Comparison of ENCODE assay signal across 9 mouse cellular contexts in genomic region chr1:194927887-194928286, GRCm38 (mm10). TPM values are rescaled to one million over a fixed set of nuclear protein-coding genes. Genes with fewer than 3 reads are reported as not detected.
DNase-seq lines count a peak whose midpoint lies in the region; ATAC-seq and TF ChIP-seq lines count a peak whose summit lies in the region.
"Had no signal": no experiment of that assay in that cellular context is flagged by ENCODE, and none has a peak within 500 bp of the region (broad histone marks: within the 10 kb centered on the region; RNA-seq: fewer than 3 reads in every experiment).

No protein-coding gene starts in this region.

- WGBS in lung, embryonic 16.5 days = 46% methylated on average over 3 of the region's 3 CpGs

- no peaks in the 10 kb centered on the region for H3K36me3 ChIP-seq in lung, embryonic 16.5 days (ENCODE audit: control insufficient read depth, insufficient read depth, low read length)

- H3K27me3 ChIP-seq in lung, embryonic 16.5 days (ENCODE audit: control insufficient read depth, insufficient read depth, low read depth, low read length) = no peaks in the 10 kb centered on the region

- no peak for TF ChIP-seq CTCF in gastrocnemius, adult 2 months (IDR thresholded peaks at IDR 0.05)

- H3K9me3 ChIP-seq in lung, embryonic 16.5 days (ENCODE audit: control insufficient read depth, low read length) = no peaks in the 10 kb centered on the region

- intact Hi-C loops in gastrocnemius, adult 2 months (cut with DNase I) = no loop called here

- ATAC-seq in lung, embryonic 16.5 days (ENCODE audit: low read depth) = peak; percentile 83

- peak; percentile 38 for DNase-seq in gastrocnemius, adult 2 months
- DNase-seq in gastrocnemius, postnatal 25 days = no peak
- peak; percentile 58 to 81 for DNase-seq in heart, adult 18-20 months
- peak; percentile 15 to 25 for DNase-seq in kidney, adult 8-10 months
- no peak for DNase-seq in embryo, embryonic 11 days
- DNase-seq in urinary bladder, adult 18-20 months (ENCODE audit: low spot score in 2 of 2) = no peak
- no peak for DNase-seq in thymus, postnatal 25 days

- H3K4me2 ChIP-seq in lung, embryonic 16.5 days (ENCODE audit: low read depth, low read length) = no peak overlapping the region

- peaks cover 23% of the 10 kb centered on the region for H3K4me1 ChIP-seq in lung, embryonic 16.5 days (replicated peaks; ENCODE audit: control insufficient read depth, insufficient read depth, low read length)

- H3K9ac ChIP-seq in lung, embryonic 16.5 days (ENCODE audit: low read length) = no peak overlapping the region

- H3K27ac ChIP-seq in gastrocnemius, adult 2 months = peak overlapping the region; percentile 52
- peak overlapping the region; percentile 47 for H3K27ac ChIP-seq in lung, embryonic 16.5 days (ENCODE audit: low read length)

- no peak overlapping the region for H3K4me3 ChIP-seq in gastrocnemius, adult 2 months
- H3K4me3 ChIP-seq in lung, embryonic 16.5 days (ENCODE audit: low read length) = no peak overlapping the region
- H3K4me3 ChIP-seq: erythroblast, embryonic 14.5 days had no signal

RNA-seq across cellular contexts. Expression of gene Cd34, which starts 10.7 kb away (rescaled TPM):
- total RNA-seq in gastrocnemius, adult 2 months (2021) = 10 to 100 TPM; 32.8 to 49.3 TPM
- 10 to 100 TPM; 43.0 to 50.7 TPM for total RNA-seq in gastrocnemius, postnatal 25 days (2021)
- 10 to 100 TPM; 76.1 to 78.5 TPM for total RNA-seq in heart, adult 18-20 months (2021)
- 205 and 212 TPM in 2 replicates for polyA plus RNA-seq in lung, embryonic 16.5 days (2015; fragmentation: Nextera tagmentation; extraction: Ambion mirVana)

Comparison
In these comparisons a context has a peak if more than half of its experiments do, and no peak if none do; other contexts are left out.
1. DNase-seq: peak in gastrocnemius, adult 2 months (single experiment), heart, adult 18-20 months (2 of 2) and kidney, adult 8-10 months (2 of 2); none in gastrocnemius, postnatal 25 days (single experiment), embryo, embryonic 11 days (single experiment), urinary bladder, adult 18-20 months (0 of 2) and thymus, postnatal 25 days (single experiment).